ENCODE assay signal across 10 mouse cellular contexts in the genomic region with DNA sequence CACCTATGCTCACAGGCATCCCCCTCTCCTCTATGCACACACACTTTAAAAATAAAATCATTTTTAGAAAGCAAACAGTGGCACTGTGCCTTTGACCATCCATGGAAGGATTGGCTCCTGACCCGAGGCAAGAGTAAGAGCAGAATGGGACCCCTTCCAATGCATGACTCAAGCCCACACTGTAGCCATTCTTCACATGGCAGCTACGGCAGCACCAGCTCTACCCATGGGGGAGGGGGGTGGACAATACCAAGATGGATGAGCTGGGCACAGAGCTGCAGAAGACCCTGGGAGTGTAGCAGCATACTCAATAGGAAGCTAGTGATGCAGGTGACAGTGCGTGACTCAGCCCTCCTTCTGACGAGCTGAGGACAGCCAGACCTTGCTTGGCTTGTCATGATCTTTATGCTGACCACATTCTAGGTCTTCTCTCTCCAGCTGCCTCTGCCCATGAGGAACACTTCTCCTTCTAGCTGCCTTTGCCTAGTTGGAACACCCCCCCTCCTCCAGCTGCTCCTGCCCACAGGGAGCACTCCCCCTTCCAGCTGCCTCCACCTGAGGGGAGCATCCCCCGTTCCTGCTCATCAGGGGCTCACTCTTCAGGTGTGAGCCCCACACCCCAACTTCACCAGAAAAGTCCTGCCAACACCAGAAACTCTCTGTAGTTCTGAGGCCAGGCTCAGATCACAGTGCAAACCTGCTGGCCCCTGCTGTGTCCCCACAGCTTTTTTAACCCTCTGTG. TPM values are rescaled to one million over a fixed set of nuclear protein-coding genes. Genes with fewer than 3 reads are reported as not detected.
DNase-seq lines count a peak whose midpoint lies in the region; ATAC-seq and TF ChIP-seq lines count a peak whose summit lies in the region.
"Had no signal": no experiment of that assay in that cellular context is flagged by ENCODE, and none has a peak within 500 bp of the region (broad histone marks: within the 10 kb centered on the region; RNA-seq: fewer than 3 reads in every experiment).

No protein-coding gene starts in this region.

- H3K27ac ChIP-seq in left cerebral cortex, adult 2 months: peak overlapping the region; percentile 73
- H3K27ac ChIP-seq in embryonic facial prominence, embryonic 13.5 days: peak overlapping the region; percentile 82
- H3K27ac ChIP-seq in limb, embryonic 14.5 days (replicated peaks; ENCODE audit: low read depth, low read length): peak overlapping the region; percentile 58
- H3K27ac ChIP-seq in kidney, embryonic 16.5 days (ENCODE audit: low read length): no peak overlapping the region

- 59% methylated on average over 5 of the region's 5 CpGs for WGBS in embryonic facial prominence, embryonic 13.5 days
- 46% methylated on average over 5 of the region's 5 CpGs for WGBS in limb, embryonic 14.5 days
- 58% methylated on average over 5 of the region's 5 CpGs for WGBS in kidney, embryonic 16.5 days

- ATAC-seq in embryonic facial prominence, embryonic 13.5 days (ENCODE audit: insufficient number of reproducible peaks, insufficient read depth, low FRiP score, low TSS enrichment, low read depth): no peak; the same call in 1 of the 2 replicates
- ATAC-seq in limb, embryonic 14.5 days (ENCODE audit: low FRiP score, low read depth): no peak
- ATAC-seq in kidney, embryonic 16.5 days (ENCODE audit: low FRiP score, low TSS enrichment): no peak
- ATAC-seq: activated CD4-positive, CD25-positive, alpha-beta regulatory T cell, adult 4 months had no signal

- intact Hi-C loops in left cerebral cortex, adult 2 months (cut with DNase I): loop anchor here (5.0 kb wide), 1 partner anchor 168 kb away; no protein-coding TSS in a partner anchor
- intact Hi-C loops in left cerebral cortex, postnatal 4 days (cut with DNase I): no loop called here

- no peak for TF ChIP-seq CTCF in left cerebral cortex, adult 2 months (IDR thresholded peaks at IDR 0.05)

- no peaks in the 10 kb centered on the region for H3K9me3 ChIP-seq in embryonic facial prominence, embryonic 13.5 days
- no peaks in the 10 kb centered on the region for H3K9me3 ChIP-seq in limb, embryonic 14.5 days (ENCODE audit: control insufficient read depth, low read length)
- no peaks in the 10 kb centered on the region for H3K9me3 ChIP-seq in kidney, embryonic 16.5 days (ENCODE audit: low read length)

- H3K4me3 ChIP-seq in left cerebral cortex, adult 2 months: no peak overlapping the region
- H3K4me3 ChIP-seq in embryonic facial prominence, embryonic 13.5 days: no peak overlapping the region
- no peak overlapping the region for H3K4me3 ChIP-seq in limb, embryonic 14.5 days (replicated peaks; ENCODE audit: low read length)
- no peak overlapping the region for H3K4me3 ChIP-seq in kidney, embryonic 16.5 days (ENCODE audit: low read length)
- H3K4me3 ChIP-seq: erythroblast, embryonic 14.5 days had no signal

- H3K36me3 ChIP-seq in embryonic facial prominence, embryonic 13.5 days: no peaks in the 10 kb centered on the region
- H3K36me3 ChIP-seq in limb, embryonic 14.5 days (ENCODE audit: control insufficient read depth, insufficient read depth, low read length): no peaks in the 10 kb centered on the region
- H3K36me3 ChIP-seq in kidney, embryonic 16.5 days (ENCODE audit: insufficient read depth, low read length): no peaks in the 10 kb centered on the region

- no peak overlapping the region for H3K4me2 ChIP-seq in embryonic facial prominence, embryonic 13.5 days
- no peak overlapping the region for H3K4me2 ChIP-seq in limb, embryonic 14.5 days (replicated peaks; ENCODE audit: low read depth, low read length, severe bottlenecking)
- no peak overlapping the region for H3K4me2 ChIP-seq in kidney, embryonic 16.5 days (replicated peaks; ENCODE audit: low read depth, low read length)

- H3K4me1 ChIP-seq in embryonic facial prominence, embryonic 13.5 days: peaks cover 46% of the 10 kb centered on the region
- H3K4me1 ChIP-seq in limb, embryonic 14.5 days (ENCODE audit: control insufficient read depth, insufficient read depth, low read length): peaks cover 43% of the 10 kb centered on the region
- peaks cover 28% of the 10 kb centered on the region for H3K4me1 ChIP-seq in kidney, embryonic 16.5 days (ENCODE audit: insufficient read depth, low read length)

- TF ChIP-seq POLR2A in limb, embryonic 14.5 days (IDR thresholded peaks at IDR 0.05; ENCODE audit: borderline replicate concordance, extremely low read depth, insufficient read depth, insufficient read length): no peak

- H3K27me3 ChIP-seq in embryonic facial prominence, embryonic 13.5 days: no peaks in the 10 kb centered on the region
- no peaks in the 10 kb centered on the region for H3K27me3 ChIP-seq in limb, embryonic 14.5 days (ENCODE audit: control insufficient read depth, insufficient read depth, low read length)
- no peaks in the 10 kb centered on the region for H3K27me3 ChIP-seq in kidney, embryonic 16.5 days (ENCODE audit: insufficient read depth, low read length)

- DNase-seq in adrenal gland, postnatal 14 days: peak; percentile 37
- no peak for DNase-seq in adrenal gland, postnatal 4 days (ENCODE audit: low spot score in 2 of 2)
- no peak for DNase-seq in left cerebral cortex, adult 2 months (ENCODE audit: extremely low spot score in 1 of 2, low spot score in 2 of 2)
- DNase-seq in left cerebral cortex, postnatal 4 days: no peak
- DNase-seq in limb, embryonic 14.5 days (ENCODE audit: low spot score): no peak
- DNase-seq in spleen, postnatal 14 days (ENCODE audit: low spot score in 2 of 2): no peak

- 0 out of 2 replicates have a peak overlapping the region, but pooled peaks have one; percentile 3 for H3K9ac ChIP-seq in embryonic facial prominence, embryonic 13.5 days
- H3K9ac ChIP-seq in limb, embryonic 14.5 days (ENCODE audit: low read depth, low read length, severe bottlenecking): no peak overlapping the region
- no peak overlapping the region for H3K9ac ChIP-seq in kidney, embryonic 16.5 days (replicated peaks; ENCODE audit: low read length)

RNA-seq across cellular contexts. Expression of a gene that starts 12.6 kb away (rescaled TPM):
- total RNA-seq in adrenal gland, postnatal 14 days (2021): not detected in 2 replicates
- total RNA-seq in adrenal gland, postnatal 4 days (2021): under 1 TPM in 1 of 2 experiments, not detected in 1; 0.45 TPM
- total RNA-seq in left cerebral cortex, adult 2 months (2021): 1 to 10 TPM; 1.2 to 1.8 TPM
- not detected for total RNA-seq in left cerebral cortex, postnatal 4 days (2021)
- polyA plus RNA-seq in embryonic facial prominence, embryonic 13.5 days (2015; fragmentation: Nextera tagmentation; extraction: Ambion mirVana): 0.44 and 0.84 TPM in 2 replicates
- 2.8 and 3.7 TPM in 2 replicates for polyA plus RNA-seq in limb, embryonic 14.5 days (2012; rRNA removed)
- 0.33 and 0.61 TPM in 2 replicates for polyA plus RNA-seq in limb, embryonic 14.5 days (2014; fragmentation: Nextera tagmentation; extraction: Ambion mirVana)
- 0.27 and 0.30 TPM in 2 replicates for polyA plus RNA-seq in kidney, embryonic 16.5 days (2015; fragmentation: Nextera tagmentation; extraction: Ambion mirVana)
- polyA plus RNA-seq: activated CD4-positive, CD25-positive, alpha-beta regulatory T cell, adult 4 months; erythroblast, embryonic 14.5 days had no signal
